Mouse (Mus musculus): ENCODE results near the gene Sncb. TPM values are rescaled to one million over a fixed set of nuclear protein-coding genes. Genes with fewer than 3 reads are reported as not detected.
"Not testable (repeated sequence)": the region's sequence is repeated elsewhere in the genome, so short reads cannot be mapped to it uniquely, and the experiment has no call there.

The Sncb gene
- total RNA-seq (2021) = not detected

DNA sequence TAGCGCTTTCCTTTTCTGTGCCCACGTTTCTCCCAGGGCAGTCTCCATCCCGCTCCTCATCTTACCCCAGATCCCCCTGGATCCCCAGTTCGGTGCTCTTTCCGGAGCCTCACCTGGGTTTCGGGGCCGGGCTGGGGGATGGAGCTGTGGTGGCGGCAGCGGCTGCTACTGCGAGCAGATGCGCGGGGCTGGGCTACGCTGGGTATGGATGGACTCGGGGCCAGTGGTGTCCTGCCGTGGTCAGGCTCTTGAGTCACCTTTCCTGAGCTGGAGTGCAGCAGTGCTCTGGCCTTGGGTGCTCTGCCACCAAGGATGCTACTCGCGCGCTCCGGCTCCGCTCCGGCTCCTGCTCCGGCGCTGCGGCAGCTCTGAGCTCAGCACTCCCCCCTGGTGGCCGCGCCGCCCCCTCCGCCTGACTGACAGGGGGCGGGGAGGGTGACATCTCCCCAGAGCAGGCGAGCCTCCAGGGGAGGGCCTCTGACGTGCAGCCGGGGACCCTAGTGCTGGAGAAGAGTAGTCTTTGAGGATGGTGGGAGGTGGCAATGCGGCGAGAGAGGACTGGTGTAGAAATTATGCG, at the start of gene Sncb:
Gene Sncb (minus strand): TSS at position 404 of the 577 bp plus-strand sequence.
- intact Hi-C loops (cut with DNase I) = loop anchor here (1.0 kb wide), 1 partner anchor 49 kb away; no protein-coding TSS in a partner anchor

DNA sequence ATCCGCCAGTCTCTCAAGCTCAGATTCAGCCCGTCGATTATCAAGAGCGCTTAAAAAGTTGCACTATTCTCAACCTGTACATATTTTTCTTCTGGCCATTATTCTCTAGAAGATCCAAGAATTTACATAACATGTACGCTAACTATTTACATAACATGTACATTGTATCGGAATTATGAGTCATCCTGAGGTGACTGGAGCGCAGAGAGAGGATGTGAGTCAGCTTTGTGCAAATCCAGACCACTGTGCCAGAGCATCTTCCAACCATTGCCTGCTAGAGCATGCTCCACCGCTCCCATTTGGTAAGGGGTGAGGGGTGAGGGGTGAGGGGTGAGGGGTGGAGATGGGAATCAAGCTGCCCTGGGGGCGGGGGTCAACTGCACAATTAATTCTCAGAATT, 47.0 kb upstream of the Sncb start:
- no peak for DNase-seq
- intact Hi-C loops (cut with DNase I) = no loop called here

More for the DNA sequence above, at the start of gene Sncb:
- DNase-seq = peak; percentile 20 to 50

DNA sequence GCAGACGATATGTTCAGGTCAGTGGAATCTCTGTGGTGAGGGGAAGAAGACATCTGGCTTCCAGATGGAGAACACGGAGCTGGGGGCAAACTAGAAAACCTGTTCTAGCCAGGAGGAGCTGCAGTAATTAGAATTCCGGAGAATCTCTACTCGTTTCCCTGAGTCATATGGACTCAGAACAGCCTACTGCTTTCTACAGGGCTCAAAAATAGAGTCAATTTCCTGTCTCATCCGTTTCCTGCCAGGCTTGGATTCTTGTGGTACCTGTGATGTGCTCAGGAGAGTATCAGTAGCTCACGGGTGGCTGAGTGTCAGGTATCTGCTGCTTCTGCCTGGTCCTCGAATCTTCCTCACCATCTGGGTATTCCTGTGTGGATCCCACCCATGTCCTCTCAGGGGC, 45.1 kb upstream of the Sncb start:
- DNase-seq = no peak
- intact Hi-C loops (cut with DNase I) = no loop called here

DNA sequence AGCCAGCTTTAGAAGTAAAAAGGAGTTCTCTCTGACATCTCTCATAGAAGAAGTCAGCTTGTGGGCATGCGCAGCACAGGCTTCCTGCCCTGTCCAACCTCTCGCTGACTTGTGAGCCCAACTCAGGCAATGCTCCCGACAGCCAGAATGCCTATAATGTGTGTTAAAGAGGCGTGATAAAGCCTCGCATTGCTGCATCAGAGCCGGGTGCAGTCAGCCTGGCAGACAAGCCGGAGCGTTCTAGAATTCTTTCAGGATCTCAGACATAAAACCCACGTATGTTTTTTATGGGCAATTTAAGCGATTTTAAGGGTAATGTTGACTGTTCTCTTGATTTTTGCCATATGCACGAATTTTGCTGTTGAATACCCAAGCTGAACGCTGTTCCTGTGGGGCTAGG, 41.7 kb upstream of the Sncb start:
- intact Hi-C loops (cut with DNase I) = no loop called here

DNA sequence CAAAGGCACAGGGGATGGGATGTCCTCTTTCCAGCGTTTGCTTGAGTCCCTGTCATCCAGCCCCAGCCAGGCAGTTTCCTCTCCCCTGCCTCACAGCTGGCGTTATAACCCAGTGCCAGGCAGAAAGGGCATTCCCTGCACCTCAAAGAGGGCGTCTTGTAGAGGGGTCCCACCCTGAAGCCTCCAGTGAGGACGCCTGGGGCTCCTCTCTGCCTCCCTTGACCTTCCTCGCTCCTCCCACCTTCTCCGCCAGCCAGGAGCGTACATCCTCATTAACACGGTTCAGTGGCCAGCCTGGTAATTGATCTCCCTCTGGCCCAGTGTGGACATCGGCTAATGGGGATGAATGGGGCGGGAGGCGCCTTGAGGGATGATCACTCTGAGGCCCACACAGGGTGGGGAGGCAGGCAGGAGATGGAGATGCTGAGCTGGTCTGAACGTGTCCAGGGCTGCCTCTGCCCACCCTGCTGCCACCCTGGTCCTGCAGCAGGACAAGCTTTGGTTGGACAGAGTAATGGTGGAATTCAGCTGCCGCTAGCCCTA, 40.1 kb upstream of the Sncb start:
- no peak for DNase-seq
- intact Hi-C loops (cut with DNase I) = no loop called here

More for the DNA sequence above, 41.7 kb upstream of the Sncb start:
- DNase-seq = no peak

DNA sequence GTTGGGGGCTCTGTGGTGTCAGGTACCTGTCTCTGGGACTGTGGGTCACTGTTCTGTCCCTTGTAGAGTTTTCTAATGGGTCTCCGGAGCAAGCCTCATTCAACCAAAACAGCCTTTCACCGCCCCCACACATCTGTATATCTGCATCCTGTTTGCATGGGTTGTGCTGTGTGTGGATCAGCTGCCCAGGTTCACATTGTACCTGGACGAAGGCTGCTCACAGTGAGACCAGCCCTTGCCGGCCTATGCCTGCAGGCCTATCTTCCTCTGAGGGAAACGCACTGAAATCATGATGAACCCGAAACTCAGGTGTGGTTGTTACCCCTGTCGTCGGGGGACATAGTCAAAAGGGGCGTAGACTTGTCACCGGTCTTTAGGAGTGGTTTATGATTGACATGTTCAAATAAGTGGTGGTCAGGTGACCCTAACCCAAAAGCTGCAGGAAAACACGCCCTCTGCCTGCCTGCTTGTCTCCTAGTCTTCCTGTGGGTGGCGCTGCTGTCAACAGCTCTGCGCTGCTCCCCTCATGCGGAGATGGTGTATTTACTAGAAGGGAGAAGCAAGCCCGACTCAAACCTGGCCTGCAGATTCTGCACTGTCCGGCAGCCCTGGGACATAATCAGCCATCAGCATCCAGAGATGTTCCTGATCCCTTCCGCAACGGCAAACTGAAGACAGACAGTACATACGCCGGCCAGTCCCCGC, 38.9 kb upstream of the Sncb start:
- no peak for DNase-seq
- intact Hi-C loops (cut with DNase I) = no loop called here

DNA sequence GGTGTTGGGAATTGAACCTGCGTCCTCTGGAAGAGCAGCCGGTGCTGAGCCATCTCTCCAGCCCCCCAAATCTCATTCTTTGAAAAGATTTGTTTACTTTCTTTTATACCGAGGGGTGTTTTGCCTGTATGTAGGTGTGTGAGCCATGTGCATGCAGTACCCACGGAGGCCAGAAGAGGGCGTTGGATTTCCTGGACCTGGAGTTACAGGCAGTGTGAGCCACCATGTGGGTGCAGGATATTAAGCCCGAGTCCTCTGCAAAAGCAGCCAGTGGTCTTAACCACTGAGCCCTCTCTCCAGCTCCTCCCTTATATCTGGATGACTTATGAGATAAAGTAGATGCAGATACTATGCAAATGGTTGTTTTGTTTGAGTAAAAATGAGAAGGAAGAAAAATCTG, 36.6 kb upstream of the Sncb start:
- DNase-seq = no peak
- intact Hi-C loops (cut with DNase I) = no loop called here

DNA sequence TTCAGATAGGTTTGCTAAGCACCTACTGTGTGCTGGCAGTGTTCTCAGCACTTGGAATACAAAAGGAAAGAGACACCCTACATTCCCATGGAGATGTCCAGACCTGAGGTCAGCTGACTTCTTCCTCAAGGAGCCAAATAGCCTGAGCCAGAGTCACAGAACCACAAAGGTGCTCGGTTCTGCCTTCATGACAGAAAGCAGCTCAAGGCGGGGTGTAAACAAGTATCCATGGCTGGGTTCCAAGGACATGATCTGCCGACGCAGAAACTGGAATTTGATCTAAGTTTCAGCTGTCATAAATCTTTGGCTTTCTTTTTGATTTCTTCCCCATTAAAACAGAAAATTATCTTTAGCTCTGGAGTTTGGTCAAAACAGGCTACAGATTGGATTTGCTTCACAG, 33.8 kb upstream of the Sncb start:
- DNase-seq = no peak
- intact Hi-C loops (cut with DNase I) = no loop called here

DNA sequence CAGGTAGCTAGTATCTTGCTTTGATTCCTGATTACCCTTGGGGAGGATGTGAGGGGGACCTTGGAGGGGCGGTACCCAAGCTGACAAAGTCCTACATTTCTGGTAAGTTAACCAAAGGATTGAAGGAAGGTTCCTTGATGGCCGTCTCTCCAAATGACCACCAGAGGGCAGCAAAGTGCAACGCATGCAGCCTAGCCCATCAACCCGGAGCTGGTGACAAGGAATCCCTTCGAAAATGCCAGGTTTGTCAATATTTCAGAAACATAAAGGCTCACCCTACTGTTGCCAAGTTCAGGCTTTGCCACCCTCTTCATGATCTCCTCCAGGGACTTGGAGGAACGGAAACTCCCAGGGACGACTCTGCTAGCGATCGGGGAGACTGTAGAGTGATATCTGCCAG, 33.3 kb upstream of the Sncb start:
- intact Hi-C loops (cut with DNase I) = loop anchor here (1.0 to 2.0 kb wide), 2 partner anchors 271 to 378 kb away; no protein-coding TSS in a partner anchor

DNA sequence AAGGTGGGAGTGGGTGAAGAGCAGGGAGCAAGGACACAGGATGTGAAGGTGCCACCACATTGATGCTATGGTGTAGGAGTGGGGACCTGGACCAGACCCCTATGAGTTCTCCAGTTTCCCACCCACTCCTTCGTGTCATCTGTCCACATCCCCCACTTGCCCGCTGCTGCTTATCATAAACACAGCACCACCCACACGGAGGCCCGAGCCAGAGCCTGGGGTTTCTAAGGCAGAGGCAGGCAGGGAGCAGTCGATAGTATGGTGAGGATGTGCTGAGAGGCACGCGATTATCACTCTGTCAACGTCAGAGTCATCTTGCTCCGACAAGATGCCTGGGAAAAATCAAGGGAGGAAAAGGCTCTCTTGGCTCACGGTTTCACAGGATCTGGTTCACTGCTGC, 32.3 kb upstream of the Sncb start:
- intact Hi-C loops (cut with DNase I) = loop anchor here (1.0 to 2.0 kb wide), 2 partner anchors 272 to 379 kb away; no protein-coding TSS in a partner anchor
- DNase-seq = no peak

More for the DNA sequence above, 33.3 kb upstream of the Sncb start:
- peak; percentile 74 to 76 for DNase-seq

DNA sequence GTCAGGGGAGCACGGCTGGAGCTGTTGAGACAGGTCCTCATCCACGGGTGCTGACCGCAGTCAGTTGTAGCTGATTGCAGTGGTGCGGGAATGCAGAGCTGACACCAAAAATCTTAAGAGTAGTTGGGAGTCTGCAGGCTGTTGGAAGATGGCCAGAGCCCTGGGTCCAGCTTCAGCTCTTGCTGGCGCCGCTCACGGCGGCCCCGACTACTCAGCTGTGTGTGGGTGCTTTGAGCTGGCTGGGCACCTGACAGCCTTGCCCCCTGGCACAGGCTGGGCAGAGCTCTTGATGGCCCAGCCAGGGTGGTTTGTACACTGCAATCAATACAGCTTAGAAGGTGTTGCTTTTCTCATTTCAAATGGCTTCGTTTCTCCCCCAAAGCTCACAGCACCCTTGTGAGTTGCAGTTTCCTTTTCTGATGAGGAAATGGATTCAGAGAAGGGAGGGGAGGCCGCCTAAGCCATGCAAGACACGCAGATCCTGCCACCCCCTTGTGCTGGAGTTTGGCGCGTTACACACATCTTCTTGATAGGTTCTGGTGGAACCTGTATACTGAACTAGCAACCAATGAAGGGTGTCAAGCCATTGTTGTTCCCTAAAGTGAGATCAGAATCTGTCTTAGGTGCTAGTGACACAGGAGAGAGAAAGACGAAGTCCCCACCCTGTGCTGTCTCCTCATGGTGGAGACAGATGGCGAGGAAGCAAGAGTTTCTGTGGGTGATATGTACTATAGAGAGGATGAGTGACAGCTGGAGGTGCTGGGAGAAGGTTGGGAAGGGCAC, 31.7 kb upstream of the Sncb start:
- intact Hi-C loops (cut with DNase I) = loop anchor here (2.0 kb wide), 1 partner anchor 273 kb away; no protein-coding TSS in a partner anchor
- DNase-seq = no peak

DNA sequence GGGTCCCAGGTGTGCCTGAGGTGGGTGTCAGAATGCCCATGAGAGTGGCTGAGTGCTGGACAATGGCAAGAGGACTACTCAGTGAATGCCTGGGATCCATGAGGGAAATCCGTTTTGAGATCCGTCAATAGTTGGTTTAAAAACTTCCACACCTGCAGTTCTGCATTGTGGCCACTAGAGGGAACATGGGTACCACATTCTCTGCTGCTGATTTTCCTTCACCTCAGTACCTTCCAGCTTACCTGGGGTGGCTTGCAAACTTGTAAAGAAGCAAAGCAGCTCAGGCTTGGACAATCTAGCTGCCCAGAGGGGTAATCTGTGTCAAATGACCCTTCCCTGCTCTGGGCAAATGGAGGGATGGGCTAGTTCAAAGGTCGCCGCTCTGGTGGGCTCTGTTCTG, 31.0 kb upstream of the Sncb start:
- DNase-seq = peak in 1 of 2 experiments; percentile 28
- intact Hi-C loops (cut with DNase I) = no loop called here

DNA sequence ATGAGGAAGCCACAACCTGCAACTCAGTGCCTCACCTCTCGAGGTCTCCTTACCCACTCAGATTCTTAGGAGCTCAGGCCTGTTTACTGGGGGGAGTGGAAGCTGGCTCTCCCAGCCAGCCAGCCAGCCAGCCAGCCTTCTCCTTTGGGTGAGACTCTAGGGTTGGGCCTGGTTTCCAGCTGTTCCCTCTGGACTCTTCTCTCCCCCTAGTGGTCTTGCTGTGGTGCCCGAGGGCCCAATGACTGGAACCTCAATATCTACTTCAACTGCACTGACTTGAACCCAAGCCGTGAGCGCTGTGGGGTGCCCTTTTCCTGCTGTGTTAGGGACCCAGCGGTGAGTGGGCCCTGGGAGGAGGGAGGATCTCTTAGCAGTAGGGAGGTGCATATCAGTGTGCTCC, 28.4 kb upstream of the Sncb start:
- DNase-seq = no peak
- intact Hi-C loops (cut with DNase I) = no loop called here

DNA sequence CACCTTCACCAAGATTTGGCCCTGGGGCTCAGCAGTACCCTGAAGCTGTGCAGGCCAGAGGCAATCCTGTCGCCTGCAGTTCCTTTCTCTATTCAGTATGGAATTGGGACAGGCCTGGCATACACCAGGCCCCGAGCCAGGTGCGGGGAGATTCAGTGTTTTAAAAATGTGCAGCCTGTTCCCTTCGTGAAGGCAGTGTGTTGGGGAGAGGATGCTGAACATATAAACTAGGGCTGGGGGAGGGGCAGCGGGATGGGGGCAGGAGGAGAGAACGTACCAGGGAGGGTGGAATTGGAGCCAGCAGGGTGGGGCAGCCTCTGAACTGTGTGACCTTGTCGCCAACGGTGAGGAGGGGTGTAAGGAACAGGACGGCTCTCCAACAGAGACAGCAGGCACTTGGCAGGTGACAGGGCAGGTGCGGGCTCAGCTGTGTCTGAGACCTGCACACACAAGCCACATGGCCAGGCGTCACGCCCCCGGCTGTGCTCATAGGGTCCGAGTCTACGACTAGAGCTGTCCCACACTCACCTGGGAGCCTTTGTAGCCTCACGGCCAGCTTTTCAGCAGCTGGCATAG, 27.7 kb upstream of the Sncb start:
- no peak for DNase-seq
- intact Hi-C loops (cut with DNase I) = no loop called here

DNA sequence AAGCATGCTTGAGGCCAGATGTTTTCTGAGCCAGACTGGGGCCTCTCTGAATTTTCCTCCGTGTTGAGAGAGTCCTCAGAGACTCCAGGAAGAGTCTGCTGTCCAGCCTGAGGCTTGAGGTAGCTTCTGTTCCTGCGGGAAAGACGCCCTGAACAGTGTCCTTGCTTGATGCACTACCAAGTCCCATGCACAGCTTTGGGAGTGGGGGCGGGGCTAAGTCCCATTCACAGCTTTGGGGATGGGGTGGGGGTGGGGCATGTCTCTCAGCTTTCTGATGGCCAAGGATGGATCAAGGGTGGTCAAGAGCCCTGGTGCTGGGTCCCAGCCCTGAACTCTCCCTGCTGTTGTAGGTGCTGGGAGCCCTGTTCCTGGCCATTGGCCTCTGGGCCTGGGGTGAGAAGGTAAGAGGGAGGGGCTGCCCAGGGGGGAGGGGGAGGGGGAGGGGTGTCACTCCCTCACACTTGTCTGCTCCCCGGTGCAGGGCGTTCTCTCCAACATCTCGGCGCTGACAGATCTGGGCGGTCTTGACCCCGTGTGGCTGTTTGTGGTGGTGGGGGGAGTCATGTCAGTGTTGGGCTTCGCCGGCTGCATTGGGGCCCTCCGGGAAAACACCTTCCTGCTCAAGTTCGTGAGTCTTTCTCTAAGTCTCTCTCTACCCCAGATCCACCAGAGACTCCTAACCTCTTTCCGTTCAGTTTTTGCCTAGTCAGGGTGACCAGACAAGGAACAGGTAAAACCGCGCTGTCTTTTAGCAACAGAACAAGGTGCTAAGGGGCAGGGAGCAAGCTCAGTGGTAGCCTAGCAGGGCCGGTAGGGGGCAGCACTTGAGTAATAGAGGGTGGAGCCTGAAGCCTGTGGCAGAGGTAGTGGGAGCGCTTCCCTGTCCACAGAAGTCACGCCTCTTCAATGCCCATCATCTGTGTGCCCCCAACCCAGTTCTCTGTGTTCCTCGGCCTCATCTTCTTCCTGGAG, 26.1 kb upstream of the Sncb start:
- intact Hi-C loops (cut with DNase I) = no loop called here
- no peak for DNase-seq

DNA sequence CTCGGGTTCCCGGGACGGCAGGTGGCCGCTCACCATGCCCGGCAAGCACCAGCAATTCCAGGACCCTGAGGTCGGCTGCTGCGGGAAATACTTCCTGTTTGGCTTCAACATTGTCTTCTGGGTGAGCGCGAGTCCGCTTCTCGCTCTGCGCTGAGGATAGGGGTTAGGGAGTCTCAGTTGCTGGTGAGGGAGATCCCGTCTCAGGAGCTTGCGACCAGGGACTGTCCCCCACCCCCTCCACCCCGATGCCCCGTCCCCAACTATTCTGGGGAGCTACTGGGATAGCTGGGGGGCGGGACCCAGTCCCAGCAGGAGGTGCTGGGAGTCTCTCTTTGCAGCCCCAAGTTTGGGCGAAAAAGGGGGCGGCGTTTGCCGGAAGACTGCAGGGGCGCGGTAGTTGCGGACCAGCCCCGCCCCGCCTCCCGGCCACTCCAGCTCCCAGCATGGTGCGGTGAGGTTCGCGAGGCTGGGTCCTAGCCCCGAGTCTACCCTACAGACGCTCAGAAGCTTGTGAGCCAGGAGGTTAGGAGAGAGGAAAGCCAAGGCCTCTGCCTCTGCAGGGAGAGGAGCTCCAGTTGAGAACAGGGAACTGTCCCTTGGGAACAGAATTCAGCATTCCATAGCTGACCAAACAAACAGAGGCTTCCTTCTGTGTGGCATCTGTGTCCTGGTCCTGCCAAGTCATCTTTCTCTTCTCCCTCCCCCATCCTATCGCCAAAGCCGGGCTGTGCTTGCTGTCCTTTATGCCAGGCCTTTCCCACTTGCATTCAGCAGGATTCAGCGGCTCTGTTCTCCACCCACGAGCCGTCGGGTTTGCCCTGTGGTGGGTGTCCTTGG, 23.4 kb upstream of the Sncb start:
- DNase-seq = peak; percentile 46 to 51
- intact Hi-C loops (cut with DNase I) = no loop called here

DNA sequence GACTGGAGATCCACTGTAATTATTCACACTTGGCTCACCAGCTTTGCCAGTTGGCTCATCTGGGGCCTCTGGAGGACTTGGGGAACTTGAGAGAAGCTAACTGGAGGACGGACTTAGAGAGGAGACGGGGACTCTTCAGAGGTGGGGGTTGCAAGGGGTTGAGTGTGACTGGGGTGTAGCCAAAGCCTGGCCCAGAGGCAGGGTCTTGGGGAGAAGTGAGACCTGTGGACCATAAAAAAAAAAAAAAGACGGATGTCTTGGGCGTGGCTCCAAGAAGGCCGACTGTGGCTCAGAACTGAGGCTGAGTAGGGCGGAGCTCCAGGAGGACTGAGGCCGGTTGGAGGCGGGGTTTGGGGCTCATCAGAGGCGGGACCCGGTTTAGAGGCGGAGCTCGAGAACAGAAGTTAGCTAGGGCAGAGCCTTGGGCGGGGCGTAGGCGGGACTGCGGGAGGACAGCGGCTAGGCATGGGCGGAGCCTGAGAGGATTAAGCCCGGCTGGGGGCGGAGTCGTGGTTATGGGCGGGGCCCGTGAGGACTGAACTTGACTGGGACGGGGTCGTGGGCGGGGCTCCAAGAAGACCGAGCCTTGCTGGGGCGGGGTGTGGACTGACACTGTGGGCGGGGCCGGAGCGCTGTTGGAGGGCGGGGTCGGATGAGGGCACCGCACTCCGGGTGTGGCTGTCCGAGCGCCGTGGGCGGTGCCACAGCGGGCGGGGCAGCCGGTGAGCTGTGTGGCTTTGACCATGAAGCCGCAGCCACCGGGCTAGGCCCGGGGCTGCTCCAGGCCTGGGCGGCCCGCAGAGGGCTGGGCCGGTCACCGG, 22.6 kb upstream of the Sncb start, which contains the start of gene Tspan17:
Gene Tspan17 (plus strand): TSS at position 638 of the 821 bp plus-strand sequence.
- intact Hi-C loops (cut with DNase I) = no loop called here
- DNase-seq = peak; percentile 92 to 96

DNA sequence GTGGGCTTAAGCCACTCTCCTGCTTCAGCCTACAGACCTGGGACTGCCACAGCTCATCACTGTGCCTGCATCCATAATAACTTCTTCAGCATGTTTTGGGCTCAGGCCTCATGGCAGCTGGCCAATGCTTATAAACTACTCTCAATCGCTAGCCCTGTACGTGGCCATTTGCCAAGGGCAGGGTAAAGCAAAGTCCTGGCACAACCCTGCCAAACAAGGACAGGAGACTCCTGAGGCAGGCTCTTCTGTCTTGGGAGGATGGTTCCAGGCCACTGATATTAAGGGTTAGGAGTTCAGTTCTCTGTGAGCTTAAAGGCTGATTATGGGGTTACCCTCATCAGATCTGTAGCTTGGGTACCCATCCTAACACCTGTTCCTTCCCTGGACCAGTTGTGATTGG, 21.2 kb upstream of the Sncb start:
- DNase-seq; intact Hi-C loops (cut with DNase I): not testable (repeated sequence)

Measured in heart, postnatal 36 days (tissue).